Mouse (Mus musculus) lung, adult 2 months (tissue): ENCODE measurements around the gene Fstl1.

Source experiments
- CTCF ChIP-seq: fragments of 200-500 bp; IDR thresholded peaks from 2 replicates; pipeline ENCODE4 v1.5.1; 2011; ENCODE audit warnings: mild to moderate bottlenecking, low read length, control low read depth; ENCODE audit not compliant: insufficient read depth
- POLR2A ChIP-seq: fragments of 200-500 bp; IDR thresholded peaks from 2 replicates; pipeline ENCODE4 v1.6.1; 2011; ENCODE audit warnings: low read depth, mild to moderate bottlenecking, control low read depth, low read length, borderline replicate concordance; ENCODE audit errors: extremely low read depth

DNA sequence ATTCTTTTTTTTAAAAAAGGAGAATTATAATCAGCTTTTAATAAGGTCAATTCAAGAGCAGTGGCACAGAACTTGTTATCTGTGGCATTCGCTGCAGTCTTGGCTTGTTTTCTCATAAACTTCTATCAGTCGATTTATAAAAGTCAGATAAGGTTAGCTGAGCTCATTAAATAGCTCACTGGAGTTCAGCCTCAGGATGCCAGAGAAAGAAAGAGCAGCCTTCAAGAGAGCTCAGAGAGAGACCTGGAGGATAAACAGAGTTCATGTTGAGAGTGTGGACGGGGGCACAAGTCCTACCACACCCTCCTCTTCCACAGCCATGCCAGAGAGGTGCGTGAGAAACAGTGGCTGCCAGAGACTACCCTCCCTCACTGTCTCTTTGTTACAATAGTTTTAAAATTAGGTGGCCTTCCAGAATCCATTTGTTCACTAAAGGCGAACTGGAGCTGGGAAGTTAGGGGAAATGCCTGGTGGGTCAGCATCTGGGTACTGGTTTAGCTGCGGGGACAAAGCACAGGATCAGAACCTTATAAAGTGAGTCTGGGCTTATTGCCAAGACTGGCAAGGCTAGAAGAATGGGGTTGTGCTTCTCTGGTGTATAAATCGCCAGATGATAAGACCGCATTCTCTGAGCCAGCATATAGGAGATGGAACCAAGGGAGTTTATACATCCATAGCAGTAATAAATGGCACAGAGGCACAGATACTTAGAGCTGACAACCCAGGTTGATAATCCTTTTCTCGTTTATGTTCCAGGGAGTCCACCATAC, 47.1 kb upstream of the Fstl1 start:
- TF ChIP-seq POLR2A (no peak), CTCF (no peak)
